Mouse (Mus musculus) liver, embryonic 14 days (tissue): ENCODE data around the gene Tspoap1. TPM values are rescaled to one million over a fixed set of nuclear protein-coding genes. Genes with fewer than 3 reads are reported as not detected.

Source experiments
- polyA plus RNA-seq: library from polyadenylated mRNA; depleted of rRNA; stranded (reverse); fragments of >200 nt; gene quantifications from 2 replicates; pipeline ENCODE4 v1.2.3, GENCODE M21; 2012; rRNA removed

The Tspoap1 gene
- 5.5 TPM in 2 replicates for polyA plus RNA-seq

GRCm38 (mm10) chr11:87760301-87761081 lies at the start of gene Tspoap1:
TSS of gene Tspoap1 (plus strand) at chr11:87760541.

GRCm38 (mm10) chr11:87737175-87737740 lies 23.1 kb upstream of the Tspoap1 start, which contains the start of gene Supt4a:
TSS of gene Supt4a (plus strand) at chr11:87737552.

GRCm38 (mm10) chr11:87793460-87793859 lies 33.1 kb downstream of the Tspoap1 start, which contains the start of gene Mpo:
TSS of gene Mpo (plus strand) at chr11:87793581.

GRCm38 (mm10) chr11:87828239-87828900 lies 68.0 kb downstream of the Tspoap1 start, which contains the start of gene Lpo:
TSS of gene Lpo (minus strand) at chr11:87828289.

Other genes with a start within 250 kb of the Tspoap1 start
- gene Gm11492, start 193.9 kb upstream of the Tspoap1 start, polyA plus RNA-seq, result not detected in 2 replicates
- 7.6 and 8.3 TPM in 2 replicates for gene Sept4, start 191.6 kb upstream of the Tspoap1 start, polyA plus RNA-seq
- gene Mtmr4, start 168.4 kb upstream of the Tspoap1 start, polyA plus RNA-seq, result 6.2 and 6.8 TPM in 2 replicates
- 0.02 TPM in 2 replicates for gene Hsf5, start 143.4 kb upstream of the Tspoap1 start, polyA plus RNA-seq
- gene Rnf43, start 97.8 kb upstream of the Tspoap1 start, polyA plus RNA-seq, result 3.4 and 4.6 TPM in 2 replicates
- gene Supt4a, start 23.0 kb upstream of the Tspoap1 start, polyA plus RNA-seq, result 113 and 125 TPM in 2 replicates
- gene Mpo, start 33.0 kb downstream of the Tspoap1 start, polyA plus RNA-seq, result 132 and 166 TPM in 2 replicates
- not detected in 2 replicates for gene Lpo, start 67.7 kb downstream of the Tspoap1 start, polyA plus RNA-seq
- 2.0 and 2.1 TPM in 2 replicates for gene Mks1, start 92.7 kb downstream of the Tspoap1 start, polyA plus RNA-seq
- 3.3 and 4.3 TPM in 2 replicates for gene Epx, start 115.0 kb downstream of the Tspoap1 start, polyA plus RNA-seq
- gene Olfr462, start 131.7 kb downstream of the Tspoap1 start, polyA plus RNA-seq, result not detected in 2 replicates
- gene Olfr463, start 136.8 kb downstream of the Tspoap1 start, polyA plus RNA-seq, result not detected in 2 replicates
- not detected in 2 replicates for gene Olfr464, start 160.4 kb downstream of the Tspoap1 start, polyA plus RNA-seq
- gene Dynll2, start 227.0 kb downstream of the Tspoap1 start, polyA plus RNA-seq, result 22.7 and 22.9 TPM in 2 replicates